Mouse (Mus musculus) retina, embryonic 14.5 days (tissue): ENCODE results near the gene Rhob.
"Not testable (repeated sequence)": the region's sequence is repeated elsewhere in the genome, so short reads cannot be mapped to it uniquely, and the experiment has no call there.

Experiments
- DNase-seq: peaks from one replicate; pipeline ENCODE4 v3.0.0-alpha.2; 2015; ENCODE audit warnings: low spot score

Gene Rhob

GRCm38 (mm10) chr12:8472591-8473358 lies 27.0 kb downstream of the Rhob start:
- no peak for DNase-seq

- DNase-seq: no peak
Measured at GRCm38 (mm10) chr12:8472051-8472450, 27.8 kb downstream of the Rhob start.

- no peak for DNase-seq
Measured at GRCm38 (mm10) chr12:8470962-8471361, 28.8 kb downstream of the Rhob start.

DNA sequence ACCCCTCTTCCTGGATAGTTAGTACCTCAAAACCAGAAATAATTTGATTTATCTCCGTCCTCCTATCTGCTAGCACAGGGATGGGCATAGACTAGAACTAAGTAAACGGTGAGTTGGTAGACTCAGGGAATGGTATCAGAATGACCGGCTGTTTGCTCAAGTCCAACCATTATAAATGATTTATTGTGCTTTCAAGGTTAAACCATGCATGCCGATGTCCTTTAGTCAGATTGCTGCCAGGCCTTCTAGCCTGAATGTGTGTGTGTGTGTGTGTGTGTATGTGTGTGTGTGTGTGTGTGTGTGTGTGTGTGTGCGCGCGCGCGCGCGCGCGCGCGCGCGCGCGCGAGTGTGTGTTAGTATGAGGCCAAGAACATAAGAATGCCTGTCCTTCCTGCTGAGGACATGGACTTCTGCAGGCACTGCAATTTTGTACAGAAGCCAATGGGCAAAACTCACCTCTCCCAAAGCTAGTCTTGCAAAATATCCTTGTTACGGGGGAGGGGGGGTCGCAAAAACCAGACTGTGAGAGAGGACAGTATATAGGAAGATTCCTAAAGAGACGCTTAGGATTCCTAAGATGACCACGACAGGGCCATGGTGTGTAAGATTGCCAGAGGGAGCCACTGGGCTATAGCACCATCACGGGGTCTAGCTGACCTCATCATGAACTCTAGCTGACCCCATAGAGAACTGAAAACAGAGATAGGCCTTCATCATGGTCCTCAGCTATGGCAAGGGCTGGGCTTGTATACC lies 29.9 kb downstream of the Rhob start:
- DNase-seq: no peak

DNA sequence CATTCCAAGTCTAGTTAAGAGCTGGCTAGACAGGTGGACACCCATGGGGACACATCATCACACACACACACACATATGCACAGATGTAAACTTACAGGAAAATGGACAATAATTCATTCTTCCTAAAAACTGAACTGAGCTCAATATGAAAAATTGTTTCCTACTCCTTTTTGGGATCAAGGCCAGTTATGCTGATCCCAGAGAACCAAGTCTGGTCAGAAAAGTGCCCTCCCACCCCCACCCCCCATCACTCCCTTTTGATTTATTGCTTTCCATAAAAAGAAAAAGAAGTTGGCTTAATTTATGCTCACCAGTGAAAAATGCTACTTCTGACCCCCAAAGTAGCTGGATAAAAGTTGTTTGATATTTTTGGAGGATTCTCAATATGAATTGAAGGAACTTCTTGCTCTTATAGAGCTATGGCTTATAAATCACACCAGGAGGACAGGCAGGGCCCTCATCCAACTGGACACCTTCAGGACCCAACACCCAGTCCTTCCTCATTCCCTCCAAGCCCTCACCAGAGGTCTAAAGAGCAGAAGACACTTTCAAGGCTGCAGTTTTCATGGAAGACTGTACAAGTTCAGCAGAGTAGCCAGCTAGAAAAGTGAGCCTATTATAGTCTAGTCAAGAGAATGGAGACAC lies 31.5 kb downstream of the Rhob start:
- no peak for DNase-seq

DNA sequence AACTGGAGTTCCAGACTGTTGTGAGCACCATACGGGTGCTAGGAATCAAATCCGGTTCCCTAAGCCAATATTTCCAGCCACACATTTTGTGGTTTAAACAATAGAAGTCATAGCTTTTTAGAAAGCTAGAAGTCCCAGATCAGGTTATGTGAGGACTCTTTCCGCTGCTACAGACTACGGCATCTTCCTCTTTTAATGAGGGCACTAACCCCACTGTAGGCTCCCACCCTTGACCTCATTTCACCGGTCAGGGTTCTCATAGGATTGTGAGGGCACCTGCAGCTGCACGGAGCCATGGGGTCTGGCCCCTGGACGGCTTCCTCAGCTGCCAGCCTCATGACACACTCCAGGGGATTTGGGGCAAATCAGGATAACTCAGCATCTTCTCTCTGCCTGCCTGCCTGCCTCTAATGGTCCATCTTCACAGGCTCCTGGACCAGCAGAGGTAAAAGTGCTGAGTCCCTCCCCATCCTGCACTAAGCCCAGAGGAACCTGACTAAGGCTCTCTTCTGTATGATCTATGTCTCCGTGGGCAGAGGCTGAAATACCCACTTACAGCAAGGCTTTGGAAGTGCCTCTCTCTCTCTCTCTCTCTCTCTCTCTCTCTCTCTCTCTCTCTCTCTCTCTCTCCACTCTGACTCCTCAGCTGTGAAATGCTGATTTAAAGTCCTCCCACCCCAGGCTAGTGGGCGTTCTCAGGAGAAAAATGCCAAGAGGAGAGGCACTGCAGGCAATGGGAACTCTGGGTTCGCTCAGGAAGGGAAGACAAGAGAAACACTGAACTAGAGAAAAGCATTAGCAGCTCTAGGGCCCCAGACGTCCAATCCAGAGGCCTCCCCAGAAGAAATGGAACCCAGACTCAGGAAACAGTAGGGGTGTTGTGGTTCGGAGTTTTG lies 32.5 kb downstream of the Rhob start:
- DNase-seq: no peak

- DNase-seq: no peak
Measured at GRCm38 (mm10) chr12:8465680-8466079, 34.1 kb downstream of the Rhob start.

GRCm38 (mm10) chr12:8464961-8465360 lies 34.8 kb downstream of the Rhob start:
- no peak for DNase-seq

- DNase-seq: no peak
Measured at GRCm38 (mm10) chr12:8463599-8464160, 36.1 kb downstream of the Rhob start.

- DNase-seq: no peak
Measured at GRCm38 (mm10) chr12:8462533-8462932, 37.3 kb downstream of the Rhob start.

DNA sequence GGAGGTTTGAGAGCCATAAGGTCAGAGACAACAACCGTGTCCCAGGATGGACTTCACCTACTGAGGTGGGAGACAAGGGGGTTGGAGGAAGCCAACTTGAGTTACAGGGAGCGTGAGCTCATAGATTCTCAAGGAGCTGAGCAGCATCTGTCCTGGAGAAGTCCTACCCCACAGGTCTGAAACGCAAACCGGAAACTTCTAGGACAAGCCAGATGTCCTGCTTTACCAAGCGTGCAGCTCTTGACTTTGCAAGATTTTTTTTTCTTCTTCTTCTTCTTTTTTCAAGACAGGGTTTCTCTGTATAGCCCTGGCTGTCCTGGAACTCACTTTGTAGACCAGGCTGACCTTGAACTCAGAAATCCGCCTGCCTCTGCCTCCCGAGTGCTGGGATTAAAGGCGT lies 38.2 kb downstream of the Rhob start:
- DNase-seq: not testable (repeated sequence)

DNA sequence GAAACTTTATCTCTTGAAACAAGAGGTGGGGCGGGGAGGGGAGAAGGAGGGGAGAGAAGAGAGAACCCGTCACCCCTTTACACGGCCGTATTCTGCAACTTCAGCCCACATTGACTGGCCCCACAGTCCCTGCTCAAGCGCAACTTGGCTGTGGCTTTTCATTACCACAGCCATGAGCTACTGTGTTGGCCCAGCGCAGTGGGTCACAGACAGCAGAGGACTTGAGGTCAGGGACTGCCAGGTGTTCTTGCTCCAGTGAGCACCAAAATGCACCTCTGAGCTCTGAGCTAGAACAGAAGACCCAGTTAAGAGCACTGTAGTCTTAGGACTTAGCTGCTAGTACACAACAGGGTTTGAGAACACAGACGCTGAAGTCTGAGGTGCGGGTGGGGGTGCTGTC lies 41.4 kb downstream of the Rhob start:
- no peak for DNase-seq

DNA sequence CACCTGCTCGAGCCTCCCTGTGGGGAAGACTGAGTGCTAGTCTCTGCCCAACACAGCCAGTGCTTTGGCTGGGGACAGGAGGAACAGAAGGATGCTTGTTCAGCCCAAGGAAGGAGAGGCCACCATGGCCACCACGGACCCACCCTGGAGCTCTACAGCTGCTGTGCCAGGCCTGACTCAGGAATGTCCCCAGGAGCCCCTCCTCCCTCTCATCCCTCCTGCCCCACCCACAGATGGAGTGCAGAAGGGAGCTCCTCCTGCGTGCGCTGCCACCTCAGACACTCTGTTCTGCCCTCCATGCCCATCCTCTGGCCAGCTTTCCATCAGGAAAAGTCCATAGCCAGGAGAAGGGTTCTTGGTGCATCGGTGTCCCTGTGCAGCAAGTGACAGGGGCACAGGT lies 42.8 kb downstream of the Rhob start:
- DNase-seq: no peak

DNA sequence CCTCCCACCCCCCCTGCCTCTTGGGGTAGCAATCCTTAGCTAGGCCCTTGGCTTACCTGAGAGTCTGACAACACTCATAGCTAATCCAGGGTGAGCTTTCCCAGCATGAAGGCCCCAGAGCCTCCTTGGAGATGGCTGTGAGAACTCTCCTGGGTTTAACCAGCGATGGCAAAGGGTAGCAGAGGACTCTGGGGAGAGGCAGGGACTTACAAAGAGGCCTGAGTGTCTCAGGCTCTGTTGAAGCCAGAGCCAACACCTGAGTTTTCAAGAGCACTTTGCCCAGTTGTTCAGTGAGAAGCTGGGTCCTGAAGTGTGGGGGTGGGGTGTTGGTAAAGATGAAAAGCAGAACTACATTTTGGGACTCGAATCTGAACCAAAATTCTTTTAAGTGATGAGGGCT lies 44.8 kb downstream of the Rhob start:
- no peak for DNase-seq

DNA sequence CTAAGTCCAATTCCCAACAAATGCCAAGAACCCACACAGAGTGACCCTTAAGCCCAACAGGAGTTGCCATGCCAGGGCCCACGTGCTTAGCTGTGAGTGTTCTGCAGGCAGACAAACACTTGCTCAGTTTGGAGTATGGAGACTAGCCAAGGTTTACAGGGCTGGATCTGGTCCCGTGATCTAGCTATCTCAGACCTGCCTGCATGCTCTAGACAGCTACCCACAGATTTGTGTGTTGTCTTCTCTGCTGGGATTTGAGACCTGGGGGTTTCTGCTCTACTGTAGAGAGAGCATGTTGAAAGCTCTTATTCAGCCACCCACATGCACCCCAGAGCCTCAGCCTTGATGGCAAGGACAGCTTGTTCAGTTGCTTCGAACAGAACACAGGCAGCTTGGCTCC lies 45.3 kb downstream of the Rhob start:
- DNase-seq: no peak

- DNase-seq: no peak
Measured at GRCm38 (mm10) chr12:8452766-8453621, 46.8 kb downstream of the Rhob start.

DNA sequence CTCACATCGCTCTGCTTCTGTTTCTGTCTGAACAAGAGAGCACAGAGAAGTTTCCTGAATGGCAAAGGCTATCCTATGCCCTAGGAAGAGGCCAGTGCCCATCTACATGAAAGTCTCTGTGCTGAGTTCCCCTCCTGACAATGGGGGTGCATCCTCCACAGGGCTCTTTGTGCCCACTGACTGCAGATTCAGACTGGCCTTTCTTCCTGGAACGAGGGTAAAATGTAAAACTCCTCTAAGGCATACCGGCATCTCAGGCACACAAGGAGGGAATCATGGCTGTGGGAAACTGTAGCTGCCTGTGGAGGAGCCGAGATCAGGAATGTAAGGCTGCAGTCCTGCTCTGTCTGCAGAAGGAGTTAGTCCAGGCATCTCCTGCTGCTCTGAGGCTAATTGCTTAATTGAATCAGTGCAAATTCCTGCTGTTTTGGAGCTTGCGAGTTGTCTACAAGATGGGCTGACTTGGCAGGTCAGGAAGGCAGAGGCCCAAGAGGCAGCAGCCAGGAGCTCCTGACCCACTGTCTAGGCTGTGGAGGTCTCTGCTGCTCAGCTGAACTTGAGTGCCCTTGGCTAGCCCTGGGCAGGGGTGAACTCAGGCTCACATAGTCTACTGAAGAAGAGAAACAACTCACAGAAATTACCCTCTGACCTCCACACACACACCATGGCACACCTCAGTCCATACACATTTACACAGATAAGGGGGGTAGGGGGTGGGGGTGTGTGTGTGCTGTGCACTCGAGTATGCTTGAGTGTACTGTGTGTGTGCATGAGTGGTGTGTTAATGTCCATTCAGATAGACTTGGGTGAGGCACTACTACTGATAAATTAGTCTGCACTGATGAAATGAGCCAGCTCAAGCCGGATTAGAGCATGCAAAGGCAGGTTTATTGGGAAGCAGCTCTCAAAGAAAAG lies 48.0 kb downstream of the Rhob start:
- peak; percentile 44 for DNase-seq

DNA sequence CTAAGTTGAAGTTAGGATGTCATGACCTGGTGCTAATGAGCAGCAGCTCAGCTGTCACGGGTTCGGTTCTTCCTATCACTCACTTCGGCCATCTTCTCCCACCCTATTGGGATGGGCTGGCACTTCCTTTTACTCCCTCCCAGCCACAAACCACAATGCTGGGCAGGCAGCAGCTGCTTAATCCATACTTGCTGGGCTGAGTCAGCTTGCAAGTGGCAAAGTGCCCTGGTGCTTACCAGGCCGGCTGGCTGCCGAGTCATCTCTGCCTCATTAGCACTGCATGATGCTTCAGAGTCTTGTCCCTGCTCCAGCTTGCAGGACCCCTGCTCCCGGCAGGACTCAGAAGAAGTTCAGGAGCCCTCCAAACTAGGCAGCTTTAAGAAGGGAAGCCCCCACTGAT lies 49.2 kb downstream of the Rhob start:
- no peak for DNase-seq

DNA sequence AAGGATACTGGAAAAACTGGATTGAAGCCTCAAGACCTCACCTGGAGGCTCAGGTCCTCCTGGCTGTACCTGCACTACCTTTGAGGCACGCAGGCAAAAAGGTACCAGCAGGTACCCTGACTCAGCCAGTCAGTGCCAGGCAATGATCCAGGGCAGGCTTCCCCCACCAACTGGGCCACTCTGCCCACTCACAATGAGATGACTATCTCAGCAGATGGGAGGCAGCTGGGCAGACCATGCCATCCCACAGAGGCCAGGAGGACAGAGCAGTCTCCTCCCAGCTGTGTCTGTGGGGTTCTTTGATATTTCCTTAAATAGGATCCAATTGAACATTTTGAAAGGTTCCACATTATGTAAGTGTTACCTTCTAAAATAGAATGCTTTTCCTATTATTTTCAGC lies 49.8 kb downstream of the Rhob start:
- no peak for DNase-seq
